Mouse (Mus musculus): ENCODE data around the gene Gm21560. TPM values are rescaled to one million over a fixed set of nuclear protein-coding genes. Genes with fewer than 3 reads are reported as not detected.

Gene Gm21560
- not detected in 2 replicates for polyA plus RNA-seq (2012; rRNA removed)

GRCm38 (mm10) chr14:6219192-6219591, at the start of gene Gm21560:
Gm21560 (minus strand) TSS chr14:6219292.

Other genes with a start within 250 kb of the Gm21560 start
- gene Gm3453, start 240.2 kb downstream of the Gm21560 start, polyA plus RNA-seq (2012; rRNA removed) = not detected in 2 replicates
- gene Gm6337, start 161.0 kb downstream of the Gm21560 start, polyA plus RNA-seq (2012; rRNA removed) = not detected in 2 replicates
- gene Gm8206, start 125.3 kb downstream of the Gm21560 start, polyA plus RNA-seq (2012; rRNA removed) = 0.02 and 0.04 TPM in 2 replicates
- gene Gm3468, start 110.6 kb downstream of the Gm21560 start, polyA plus RNA-seq (2012; rRNA removed) = 0.10 TPM in 2 replicates
- gene Gm3476, start 93.5 kb downstream of the Gm21560 start, polyA plus RNA-seq (2012; rRNA removed) = not detected in 2 replicates
- 0.01 TPM in 1 of 2 replicates, not detected in the other for gene Gm3411, start 68.0 kb upstream of the Gm21560 start, polyA plus RNA-seq (2012; rRNA removed)
- gene Gm21103, start 85.6 kb upstream of the Gm21560 start, polyA plus RNA-seq (2012; rRNA removed) = not detected in 2 replicates
- not detected in 2 replicates for gene Gm3618, start 124.4 kb upstream of the Gm21560 start, polyA plus RNA-seq (2012; rRNA removed)
- not detected in 2 replicates for gene Gm16440, start 171.0 kb upstream of the Gm21560 start, polyA plus RNA-seq (2012; rRNA removed)
- 0.02 TPM in 1 of 2 replicates, not detected in the other for gene Gm3591, start 193.2 kb upstream of the Gm21560 start, polyA plus RNA-seq (2012; rRNA removed)
- gene Gm3594, start 225.3 kb upstream of the Gm21560 start, polyA plus RNA-seq (2012; rRNA removed) = not detected in 2 replicates

Measured in liver, embryonic 18 days (tissue).